Mouse (Mus musculus) neutrophil, adult 65 days (primary cell): ENCODE results near the gene 1700029P11Rik. TPM values are rescaled to one million over a fixed set of nuclear protein-coding genes. Genes with fewer than 3 reads are reported as not detected.

ENCODE experiments used
- total RNA-seq: library from RNA; stranded (reverse); gene quantifications from 2 replicates; pipeline ENCODE4 v1.2.4, GENCODE M21; 2023

1700029P11Rik gene
- total RNA-seq, result not detected in 2 replicates

DNA sequence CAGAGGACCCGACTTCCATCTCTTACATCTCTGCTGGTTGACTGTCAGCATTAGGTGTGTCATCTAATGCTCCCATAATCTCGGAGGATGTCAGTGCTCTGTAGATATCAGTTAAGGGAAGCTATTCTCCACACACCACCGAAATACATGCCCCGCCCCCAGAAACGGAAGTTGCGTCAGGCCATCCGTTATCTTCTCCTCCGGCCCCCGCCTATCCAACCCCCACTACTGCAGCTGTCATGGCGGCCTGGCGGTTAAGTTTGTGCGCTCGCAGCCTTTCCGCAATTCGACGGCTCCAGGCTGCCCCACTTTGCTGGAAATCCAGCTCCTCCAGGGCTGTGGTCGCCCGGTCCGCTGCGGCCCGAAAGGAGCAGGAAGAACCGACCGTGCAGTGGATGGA is at the start of gene 1700029P11Rik:
Gene 1700029P11Rik, plus strand, starts transcription at position 220 of the 400 bp plus-strand sequence.

DNA sequence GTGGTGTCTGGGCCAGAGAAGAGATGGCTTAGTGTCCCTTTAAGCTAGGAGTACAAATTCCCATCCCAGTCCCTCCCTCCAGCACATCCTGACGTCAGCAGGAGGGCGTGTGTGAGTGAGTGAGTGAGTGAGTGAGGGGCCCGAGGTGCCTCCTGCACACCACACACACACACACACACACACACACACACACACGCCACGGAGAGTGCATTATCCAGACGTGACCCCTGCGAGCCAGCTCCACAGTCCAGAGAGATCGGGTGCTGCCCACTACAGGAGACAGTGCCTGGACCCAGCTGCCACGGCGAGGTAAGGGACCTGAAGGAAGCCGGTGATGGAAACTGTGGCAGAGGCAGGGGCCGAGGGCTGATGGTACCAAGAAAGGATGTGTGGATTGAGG is 43.7 kb upstream of the 1700029P11Rik start, which contains the start of gene Csdc2:
Gene Csdc2, plus strand, starts transcription at position 81 of the 400 bp plus-strand sequence.

GRCm38 (mm10) chr15:81960171-81961077 is 19.9 kb upstream of the 1700029P11Rik start, which contains the start of gene Pmm1:
TSS of gene Pmm1 (minus strand) at chr15:81960930.

GRCm38 (mm10) chr15:81987646-81988045 is 7.3 kb downstream of the 1700029P11Rik start, which contains the start of gene Xrcc6:
TSS of gene Xrcc6 (plus strand) at chr15:81987835.

Other genes with a start within 250 kb of the 1700029P11Rik start
- 6.4 and 8.2 TPM in 2 replicates for gene Zc3h7b, start 235.5 kb upstream of the 1700029P11Rik start, total RNA-seq
- gene Rangap1, start 235.0 kb upstream of the 1700029P11Rik start, total RNA-seq, result 47.7 and 66.0 TPM in 2 replicates
- gene Tef, start 178.1 kb upstream of the 1700029P11Rik start, total RNA-seq, result 5.1 and 7.4 TPM in 2 replicates
- gene Tob2, start 121.7 kb upstream of the 1700029P11Rik start, total RNA-seq, result 46.7 and 52.8 TPM in 2 replicates
- gene Phf5a, start 108.6 kb upstream of the 1700029P11Rik start, total RNA-seq, result 47.6 and 51.9 TPM in 2 replicates
- gene Aco2, start 108.2 kb upstream of the 1700029P11Rik start, total RNA-seq, result 86.1 and 88.3 TPM in 2 replicates
- gene Polr3h, start 54.3 kb upstream of the 1700029P11Rik start, total RNA-seq, result 2.7 and 3.4 TPM in 2 replicates
- not detected in 2 replicates for gene Csdc2, start 43.8 kb upstream of the 1700029P11Rik start, total RNA-seq
- gene Pmm1, start 19.6 kb upstream of the 1700029P11Rik start, total RNA-seq, result 30.3 and 34.9 TPM in 2 replicates
- gene Xrcc6, start 7.3 kb downstream of the 1700029P11Rik start, total RNA-seq, result 15.6 and 15.7 TPM in 2 replicates
- 19.1 and 24.3 TPM in 2 replicates for gene Desi1, start 53.3 kb downstream of the 1700029P11Rik start, total RNA-seq
- 37.9 and 39.5 TPM in 2 replicates for gene Snu13, start 67.1 kb downstream of the 1700029P11Rik start, total RNA-seq
- not detected in 2 replicates for gene 4930407I10Rik, start 78.6 kb downstream of the 1700029P11Rik start, total RNA-seq
- gene Mei1, start 89.5 kb downstream of the 1700029P11Rik start, total RNA-seq, result not detected in 2 replicates
- 10.6 and 19.5 TPM in 2 replicates for gene Ccdc134, start 147.4 kb downstream of the 1700029P11Rik start, total RNA-seq
- 71.2 and 99.3 TPM in 2 replicates for gene Srebf2, start 166.6 kb downstream of the 1700029P11Rik start, total RNA-seq
- gene Shisa8, start 232.3 kb downstream of the 1700029P11Rik start, total RNA-seq, result not detected in 2 replicates
- gene Tnfrsf13c, start 243.8 kb downstream of the 1700029P11Rik start, total RNA-seq, result 0.63 and 1.0 TPM in 2 replicates